Mouse (Mus musculus) MN1 (cell line): ENCODE data around the gene Defb36.

Experiments used
- DNase-seq: peaks from one replicate; pipeline ENCODE4 v3.0.0-alpha.2; 2016; ENCODE audit warnings: low spot score

Gene Defb36

GRCm38 (mm10) chr2:152604057-152604456, at the start of gene Defb36:
Gene Defb36 (plus strand): TSS chr2:152604327.
- no peak for DNase-seq

- DNase-seq: no peak
Measured at GRCm38 (mm10) chr2:152556655-152557054, 47.5 kb upstream of the Defb36 start.

GRCm38 (mm10) chr2:152569038-152569437, 35.1 kb upstream of the Defb36 start, which contains the start of gene Gm17416:
Gene Gm17416 (plus strand): TSS chr2:152569338.
- no peak for DNase-seq

GRCm38 (mm10) chr2:152569881-152570280, 34.2 kb upstream of the Defb36 start:
- DNase-seq: no peak

GRCm38 (mm10) chr2:152570313-152570712, 33.8 kb upstream of the Defb36 start:
- no peak for DNase-seq

GRCm38 (mm10) chr2:152572114-152572794, 31.9 kb upstream of the Defb36 start, which contains the start of gene Defb21:
Gene Defb21 (plus strand): TSS chr2:152572744.
- no peak for DNase-seq

- no peak for DNase-seq
Measured at GRCm38 (mm10) chr2:152573484-152573883, 30.6 kb upstream of the Defb36 start.

- no peak for DNase-seq
Measured at GRCm38 (mm10) chr2:152580107-152580506, 24.0 kb upstream of the Defb36 start, which contains the start of gene Defb19. Gene Defb19 (minus strand): TSS chr2:152580312.

GRCm38 (mm10) chr2:152580612-152581011, 23.5 kb upstream of the Defb36 start:
- DNase-seq: no peak

- DNase-seq: no peak
Measured at GRCm38 (mm10) chr2:152586926-152587560, 17.1 kb upstream of the Defb36 start.

- DNase-seq: no peak
Measured at GRCm38 (mm10) chr2:152588450-152588849, 15.7 kb upstream of the Defb36 start.

- no peak for DNase-seq
Measured at GRCm38 (mm10) chr2:152589021-152589420, 15.1 kb upstream of the Defb36 start.

- no peak for DNase-seq
Measured at GRCm38 (mm10) chr2:152599299-152599698, 4.8 kb upstream of the Defb36 start, which contains the start of gene Defb45. Gene Defb45 (minus strand): TSS chr2:152599399.

- no peak for DNase-seq
Measured at GRCm38 (mm10) chr2:152600076-152600475, 4.1 kb upstream of the Defb36 start.

- no peak for DNase-seq
Measured at GRCm38 (mm10) chr2:152601275-152601960, 2.7 kb upstream of the Defb36 start.

GRCm38 (mm10) chr2:152607746-152608145, 3.6 kb downstream of the Defb36 start:
- no peak for DNase-seq

GRCm38 (mm10) chr2:152608719-152609118, 4.6 kb downstream of the Defb36 start:
- no peak for DNase-seq

- DNase-seq: no peak
Measured at GRCm38 (mm10) chr2:152612193-152612592, 8.1 kb downstream of the Defb36 start.

GRCm38 (mm10) chr2:152615563-152615962, 11.4 kb downstream of the Defb36 start:
- peak; percentile 86 for DNase-seq

GRCm38 (mm10) chr2:152616470-152616869, 12.3 kb downstream of the Defb36 start:
- no peak for DNase-seq

GRCm38 (mm10) chr2:152617374-152617773, 13.2 kb downstream of the Defb36 start:
- DNase-seq: peak; percentile 28

GRCm38 (mm10) chr2:152620367-152621134, 16.4 kb downstream of the Defb36 start:
- DNase-seq: no peak
